Mouse (Mus musculus): ENCODE measurements at regions not wholly inside any gene's neighbourhood (a gene's known extent, or its start where the extent isn't known, plus 50 kb on each side); places are given as distances from the start of the nearest gene placed in this dataset.

DNA sequence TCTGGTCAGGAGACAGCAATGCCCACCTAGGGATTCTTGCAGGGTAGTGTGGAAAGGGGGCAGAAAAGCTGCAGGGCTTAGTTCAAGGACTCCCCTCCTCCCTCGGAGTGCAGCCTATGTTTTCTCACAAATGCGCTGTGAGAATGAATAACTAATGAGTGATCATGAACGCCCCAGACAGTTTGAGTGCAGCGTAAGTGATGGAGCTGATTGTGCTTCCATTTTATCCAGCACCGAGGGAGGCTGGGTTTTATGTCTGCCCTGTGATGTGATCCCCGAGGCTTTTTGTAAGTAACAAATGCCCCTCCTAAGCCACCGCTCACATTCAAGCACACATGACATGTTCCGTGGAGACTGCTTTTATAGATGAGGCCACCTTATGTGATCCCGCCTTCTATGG lies 85.9 kb downstream of the Kbtbd8 start:
- 72% methylated on average over 9 of the region's 9 CpGs for WGBS
- H3K27me3 ChIP-seq (ENCODE audit: control insufficient read depth, insufficient read depth, low read length), result no peaks in the 10 kb centered on the region
- ATAC-seq (ENCODE audit: low FRiP score, low TSS enrichment) (no peak), DNase-seq (ENCODE audit: low spot score) (no peak)
- no peak overlapping the region for H3K27ac ChIP-seq (replicated peaks)
- 0 out of 2 replicates have a peak, but pooled peaks cover 2% of the 10 kb centered on the region for H3K4me1 ChIP-seq (replicated peaks; ENCODE audit: control insufficient read depth, insufficient read depth)
- TF ChIP-seq CTCF (IDR thresholded peaks at IDR 0.05; ENCODE audit: low read depth) (no peak), EP300 (optimal IDR thresholded peaks at IDR 0.05) (no peak)
- no peaks in the 10 kb centered on the region for H3K36me3 ChIP-seq (ENCODE audit: control insufficient read depth, insufficient read depth, low read length)
- no peak overlapping the region for H3K9ac ChIP-seq (ENCODE audit: low read length)
- H3K4me2 ChIP-seq (replicated peaks; ENCODE audit: low read depth), result no peak overlapping the region
- H3K9me3 ChIP-seq (ENCODE audit: control insufficient read depth, low read length), result no peaks in the 10 kb centered on the region
- no peak overlapping the region for H3K4me3 ChIP-seq (ENCODE audit: low read depth, low read length)

- Histone ChIP-seq H3K36me3 (ENCODE audit: control insufficient read depth, insufficient read depth, low read length) (no peaks in the 10 kb centered on the region), H3K27ac (replicated peaks) (no peak overlapping the region), H3K9me3 (ENCODE audit: control insufficient read depth, low read length) (no peaks in the 10 kb centered on the region), H3K4me1 (replicated peaks; ENCODE audit: control insufficient read depth, insufficient read depth) (0 out of 2 replicates have a peak, but pooled peaks cover 2% of the 10 kb centered on the region), H3K27me3 (ENCODE audit: control insufficient read depth, insufficient read depth, low read length) (no peaks in the 10 kb centered on the region), H3K4me3 (ENCODE audit: low read depth, low read length) (no peak overlapping the region), H3K4me2 (replicated peaks; ENCODE audit: low read depth) (no peak overlapping the region), H3K9ac (ENCODE audit: low read length) (no peak overlapping the region)
- ATAC-seq (ENCODE audit: low FRiP score, low TSS enrichment) (no peak), DNase-seq (ENCODE audit: low spot score) (no peak)
- 50% methylated on average over 3 of the region's 3 CpGs for WGBS
- TF ChIP-seq CTCF (IDR thresholded peaks at IDR 0.05; ENCODE audit: low read depth), result no peak
- no peak for TF ChIP-seq EP300 (optimal IDR thresholded peaks at IDR 0.05)
These were observed 87.2 kb downstream of the Kbtbd8 start for GRCm38 (mm10) chr6:95204231-95204630.

GRCm38 (mm10) chr6:95207063-95207462 lies 90.0 kb downstream of the Kbtbd8 start:
- H3K4me3 ChIP-seq (ENCODE audit: low read depth, low read length), result no peak overlapping the region
- 0 out of 2 replicates have a peak, but pooled peaks cover 2% of the 10 kb centered on the region for H3K4me1 ChIP-seq (replicated peaks; ENCODE audit: control insufficient read depth, insufficient read depth)
- 40% methylated on average over 2 of the region's 2 CpGs for WGBS
- ATAC-seq (ENCODE audit: low FRiP score, low TSS enrichment), result no peak
- TF ChIP-seq CTCF (IDR thresholded peaks at IDR 0.05; ENCODE audit: low read depth) (peak; percentile 71), EP300 (optimal IDR thresholded peaks at IDR 0.05) (no peak)
- no peak overlapping the region for H3K27ac ChIP-seq (replicated peaks)
- H3K9ac ChIP-seq (ENCODE audit: low read length), result no peak overlapping the region
- no peaks in the 10 kb centered on the region for H3K36me3 ChIP-seq (ENCODE audit: control insufficient read depth, insufficient read depth, low read length)
- no peak overlapping the region for H3K4me2 ChIP-seq (replicated peaks; ENCODE audit: low read depth)
- H3K9me3 ChIP-seq (ENCODE audit: control insufficient read depth, low read length), result no peaks in the 10 kb centered on the region
- peak; percentile 44 for DNase-seq (ENCODE audit: low spot score)
- H3K27me3 ChIP-seq (ENCODE audit: control insufficient read depth, insufficient read depth, low read length), result no peaks in the 10 kb centered on the region

DNA sequence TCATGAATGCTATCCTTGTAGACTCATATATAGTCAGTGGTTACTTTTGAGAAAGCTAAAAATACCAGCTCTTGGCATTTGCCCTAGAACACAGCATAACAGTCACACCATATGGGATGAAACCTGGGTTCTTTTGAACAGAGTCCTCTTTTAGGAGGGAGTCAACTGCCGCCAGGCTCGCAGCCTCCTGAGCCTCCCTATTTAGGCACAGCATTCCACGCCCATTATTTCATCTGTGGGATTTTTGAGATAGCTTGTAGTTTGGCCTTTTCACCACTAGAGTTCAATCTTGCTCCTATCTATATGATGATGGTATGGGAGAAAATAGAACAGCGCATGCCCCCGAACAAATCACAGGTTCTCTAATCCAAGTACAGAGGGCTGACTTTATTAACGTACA lies 100.4 kb downstream of the Kbtbd8 start:
- ATAC-seq (ENCODE audit: low FRiP score, low TSS enrichment) (no peak), DNase-seq (ENCODE audit: low spot score) (no peak)
- Histone ChIP-seq H3K4me2 (replicated peaks; ENCODE audit: low read depth) (no peak overlapping the region), H3K36me3 (ENCODE audit: control insufficient read depth, insufficient read depth, low read length) (no peaks in the 10 kb centered on the region), H3K9ac (ENCODE audit: low read length) (no peak overlapping the region), H3K4me3 (ENCODE audit: low read depth, low read length) (no peak overlapping the region), H3K4me1 (replicated peaks; ENCODE audit: control insufficient read depth, insufficient read depth) (no peaks in the 10 kb centered on the region), H3K27ac (replicated peaks) (no peak overlapping the region), H3K9me3 (ENCODE audit: control insufficient read depth, low read length) (no peaks in the 10 kb centered on the region), H3K27me3 (ENCODE audit: control insufficient read depth, insufficient read depth, low read length) (no peaks in the 10 kb centered on the region)
- whole genome bisulfite sequencing, result 26% methylated on average over 6 of the region's 6 CpGs
- no peak for TF ChIP-seq EP300 (optimal IDR thresholded peaks at IDR 0.05)
- TF ChIP-seq CTCF (IDR thresholded peaks at IDR 0.05; ENCODE audit: low read depth), result peak; percentile 71

- no peak overlapping the region for H3K27ac ChIP-seq (replicated peaks)
- ATAC-seq (ENCODE audit: low FRiP score, low TSS enrichment) (no peak), DNase-seq (ENCODE audit: low spot score) (no peak)
- H3K4me2 ChIP-seq (replicated peaks; ENCODE audit: low read depth), result no peak overlapping the region
- no peaks in the 10 kb centered on the region for H3K4me1 ChIP-seq (replicated peaks; ENCODE audit: control insufficient read depth, insufficient read depth)
- no peaks in the 10 kb centered on the region for H3K36me3 ChIP-seq (ENCODE audit: control insufficient read depth, insufficient read depth, low read length)
- TF ChIP-seq EP300 (optimal IDR thresholded peaks at IDR 0.05) (no peak), CTCF (IDR thresholded peaks at IDR 0.05; ENCODE audit: low read depth) (no peak)
- no peaks in the 10 kb centered on the region for H3K9me3 ChIP-seq (ENCODE audit: control insufficient read depth, low read length)
- H3K4me3 ChIP-seq (ENCODE audit: low read depth, low read length), result no peak overlapping the region
- WGBS, result 63% methylated on average over 3 of the region's 3 CpGs
- H3K27me3 ChIP-seq (ENCODE audit: control insufficient read depth, insufficient read depth, low read length), result no peaks in the 10 kb centered on the region
- no peak overlapping the region for H3K9ac ChIP-seq (ENCODE audit: low read length)
These were observed 101.8 kb downstream of the Kbtbd8 start for GRCm38 (mm10) chr6:95218830-95219229.

- 0 out of 2 replicates have a peak, but pooled peaks have one; percentile 29 for ATAC-seq (ENCODE audit: low FRiP score, low TSS enrichment)
- TF ChIP-seq EP300 (optimal IDR thresholded peaks at IDR 0.05) (no peak), CTCF (IDR thresholded peaks at IDR 0.05; ENCODE audit: low read depth) (peak; percentile 98)
- no peak overlapping the region for H3K4me3 ChIP-seq (ENCODE audit: low read depth, low read length)
These were observed 98.4 kb upstream of the Gm10234 start for GRCm38 (mm10) chr6:95223537-95223936.

More at GRCm38 (mm10) chr6:95223537-95223936, 98.4 kb upstream of the Gm10234 start:
- H3K4me1 ChIP-seq (replicated peaks; ENCODE audit: control insufficient read depth, insufficient read depth), result no peaks in the 10 kb centered on the region
- WGBS, result 26% methylated on average over 7 of the region's 7 CpGs
- H3K9me3 ChIP-seq (ENCODE audit: control insufficient read depth, low read length), result no peaks in the 10 kb centered on the region
- no peaks in the 10 kb centered on the region for H3K36me3 ChIP-seq (ENCODE audit: control insufficient read depth, insufficient read depth, low read length)
- no peak overlapping the region for H3K27ac ChIP-seq (replicated peaks)
- H3K4me2 ChIP-seq (replicated peaks; ENCODE audit: low read depth), result no peak overlapping the region
- peak; percentile 88 for DNase-seq (ENCODE audit: low spot score)
- no peak overlapping the region for H3K9ac ChIP-seq (ENCODE audit: low read length)
- no peaks in the 10 kb centered on the region for H3K27me3 ChIP-seq (ENCODE audit: control insufficient read depth, insufficient read depth, low read length)
